Mouse (Mus musculus) lung, postnatal 25 days (tissue): Measurements from ENCODE around the gene Epha3.

Experiments
- DNase-seq: peaks from one replicate; pipeline ENCODE4 v3.0.0; 2022; ENCODE audit warnings: low spot score

Gene Epha3

GRCm38 (mm10) chr16:63653393-63653918, 210.5 kb downstream of the Epha3 start:
- no peak for DNase-seq

- DNase-seq: no peak
These were observed 213.2 kb downstream of the Epha3 start for GRCm38 (mm10) chr16:63650760-63651159.

GRCm38 (mm10) chr16:63646577-63646976, 217.4 kb downstream of the Epha3 start:
- no peak for DNase-seq

- no peak for DNase-seq
These were observed 221.3 kb downstream of the Epha3 start for GRCm38 (mm10) chr16:63642641-63643040.

DNA sequence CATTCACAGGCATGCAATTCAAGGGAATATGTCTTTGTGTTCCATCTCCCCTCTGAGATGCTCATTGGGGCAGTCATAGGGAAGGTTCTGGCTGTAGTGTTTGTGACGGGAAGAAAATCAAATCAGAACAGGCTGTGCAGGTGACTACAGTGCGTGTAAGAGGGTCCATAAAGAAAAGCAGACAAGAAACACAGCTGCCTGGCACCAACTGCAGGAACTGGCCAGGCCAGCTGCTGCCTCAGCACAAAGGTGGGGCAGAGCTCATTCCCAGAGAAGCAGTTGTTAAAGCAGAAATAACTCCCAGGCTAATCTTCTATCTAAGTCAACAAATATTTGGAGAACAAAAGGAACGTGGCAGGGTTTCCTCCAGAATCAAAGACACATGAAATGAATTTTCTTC, 222.4 kb downstream of the Epha3 start:
- DNase-seq: no peak

DNA sequence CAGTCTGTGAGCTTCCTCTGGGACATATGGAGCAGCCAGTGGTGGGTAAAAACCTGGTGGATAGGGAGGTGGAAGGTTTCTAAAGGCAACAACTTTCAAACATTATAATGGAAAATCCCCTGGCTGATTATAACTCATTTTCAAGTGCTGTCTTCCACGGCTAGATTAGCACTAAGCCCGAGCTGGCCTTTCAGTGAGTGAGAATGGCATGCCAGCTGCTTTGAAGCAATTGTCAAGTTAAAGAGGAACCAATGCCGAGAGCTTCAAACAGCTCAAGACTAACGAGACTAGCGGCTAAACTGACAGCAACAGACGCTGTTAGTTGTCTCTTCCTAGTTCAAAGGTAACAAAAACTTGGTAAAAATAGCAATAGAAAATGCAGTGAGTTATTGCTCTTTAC, 225.3 kb downstream of the Epha3 start:
- DNase-seq: no peak

DNA sequence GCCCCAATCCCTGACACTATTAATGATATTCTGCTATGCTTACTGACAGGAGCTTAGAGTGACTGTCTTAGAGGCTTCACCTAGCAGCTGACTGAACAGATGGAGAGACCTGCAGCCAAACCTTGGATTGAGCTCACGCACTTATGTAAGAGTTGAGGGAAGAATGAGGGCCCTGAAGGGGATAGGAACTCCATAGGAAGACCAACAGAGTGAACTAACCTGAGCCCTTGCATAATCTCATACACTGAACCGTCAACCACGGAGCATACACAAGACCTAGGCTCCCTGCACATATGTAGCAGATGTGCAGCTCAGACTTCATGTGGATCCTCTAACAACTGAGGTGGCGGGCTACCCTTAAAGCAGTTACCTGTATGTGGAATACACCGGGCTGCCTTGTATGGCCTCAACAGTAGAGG, 230.2 kb downstream of the Epha3 start:
- DNase-seq: no peak

- no peak for DNase-seq
These were observed 238.7 kb downstream of the Epha3 start for GRCm38 (mm10) chr16:63625229-63625628.

- peak; percentile 3 for DNase-seq
These were observed 242.1 kb downstream of the Epha3 start for GRCm38 (mm10) chr16:63621845-63622244.

DNA sequence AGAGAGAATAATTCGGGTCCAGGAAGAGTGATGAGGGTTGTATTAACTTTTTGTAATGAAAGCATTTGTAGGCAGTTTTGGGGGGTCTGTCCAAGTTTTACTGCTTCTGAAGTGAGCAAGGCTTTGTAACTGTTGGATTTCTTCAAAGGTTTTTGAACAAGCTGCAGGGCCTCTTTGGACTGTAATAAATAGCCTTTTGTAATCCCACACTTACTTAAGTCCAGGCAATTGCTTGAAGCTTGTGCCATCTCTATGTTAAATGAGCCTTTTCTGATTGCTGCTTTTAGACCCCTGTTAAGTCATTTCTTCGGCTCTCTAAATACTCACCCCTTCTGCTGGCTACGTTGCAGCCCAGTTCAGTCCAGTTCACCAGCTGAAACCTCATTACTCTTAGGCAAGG, 248.6 kb downstream of the Epha3 start:
- DNase-seq: no peak

GRCm38 (mm10) chr16:63613006-63613405, 251.0 kb downstream of the Epha3 start:
- DNase-seq: no peak

GRCm38 (mm10) chr16:63600229-63600628, 263.7 kb downstream of the Epha3 start:
- DNase-seq: no peak

DNA sequence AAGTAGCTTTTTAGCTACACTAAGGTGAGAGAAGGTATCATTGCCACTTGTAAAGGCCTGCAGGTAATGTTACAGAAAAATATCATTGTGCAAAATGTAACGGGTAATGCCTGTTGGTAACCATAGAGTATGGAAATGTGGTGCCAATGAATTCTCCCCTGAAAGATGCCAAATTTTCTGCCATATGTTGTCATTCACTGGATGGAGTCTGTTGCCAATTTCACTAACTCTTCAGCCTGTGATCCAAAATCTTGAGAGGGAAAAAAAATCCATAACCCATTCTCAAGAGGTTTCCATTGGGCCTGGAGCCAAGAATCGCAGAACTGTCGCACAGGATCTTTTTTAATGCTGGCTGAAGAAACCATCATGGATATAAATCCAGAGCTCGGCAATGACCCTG, 269.3 kb downstream of the Epha3 start:
- DNase-seq: no peak

DNA sequence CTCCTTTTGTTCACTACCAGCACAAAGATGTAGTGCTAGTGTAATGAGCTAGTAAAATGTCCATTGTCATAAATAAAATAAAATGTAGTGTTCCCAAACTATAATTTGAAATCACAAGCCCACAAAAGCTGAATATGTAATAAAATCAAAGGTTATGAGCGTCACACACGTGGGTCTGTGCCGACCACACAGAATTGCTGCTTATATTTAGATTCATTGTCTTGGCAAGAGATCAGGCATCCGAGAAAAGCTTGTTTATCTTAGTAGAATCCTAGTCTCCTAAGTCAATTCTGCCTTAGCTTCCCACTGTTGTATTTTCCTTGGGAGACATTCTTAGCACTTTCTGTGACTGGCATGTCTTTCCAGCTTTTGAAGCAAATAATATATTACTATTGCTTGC, 294.2 kb downstream of the Epha3 start:
- no peak for DNase-seq

GRCm38 (mm10) chr16:63566106-63566836, 297.7 kb downstream of the Epha3 start:
- peak; percentile 2 for DNase-seq

DNA sequence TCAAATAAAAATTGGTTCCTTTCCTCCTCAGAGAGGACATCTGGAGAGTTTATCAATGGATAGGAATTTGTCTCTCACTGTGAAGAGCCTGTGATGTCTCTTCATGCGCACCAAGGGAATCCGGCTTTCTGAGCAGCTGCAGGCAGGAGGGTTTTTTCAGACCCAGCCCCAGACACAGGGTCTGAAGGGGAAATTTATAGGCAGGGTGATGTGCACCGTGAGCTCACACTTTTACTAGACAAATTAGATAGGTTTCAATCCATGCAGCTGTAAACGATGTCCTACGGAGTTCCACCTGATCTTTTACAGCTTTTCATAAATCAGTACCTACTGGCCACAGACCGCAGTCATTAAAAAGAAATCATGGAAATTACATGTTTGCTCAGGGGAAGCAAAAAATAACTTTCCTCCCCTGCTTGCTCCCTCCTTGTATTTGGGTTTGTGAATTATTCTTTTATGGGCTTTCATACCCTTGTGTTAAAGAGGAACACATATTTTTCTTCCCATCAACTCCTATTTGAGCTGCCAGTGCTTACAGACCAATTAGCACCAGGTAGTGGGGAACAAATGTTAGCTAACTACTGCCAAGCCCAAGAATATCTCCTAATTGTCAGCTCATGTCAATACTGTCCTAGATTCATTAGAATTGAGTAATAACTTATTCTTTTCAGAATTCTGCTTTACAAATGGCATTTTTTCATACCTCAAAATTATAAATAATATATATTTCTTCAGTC, 307.4 kb downstream of the Epha3 start:
- no peak for DNase-seq

GRCm38 (mm10) chr16:63552531-63552930, 311.4 kb downstream of the Epha3 start:
- no peak for DNase-seq

GRCm38 (mm10) chr16:63539489-63539888, 324.5 kb downstream of the Epha3 start:
- DNase-seq: no peak

DNA sequence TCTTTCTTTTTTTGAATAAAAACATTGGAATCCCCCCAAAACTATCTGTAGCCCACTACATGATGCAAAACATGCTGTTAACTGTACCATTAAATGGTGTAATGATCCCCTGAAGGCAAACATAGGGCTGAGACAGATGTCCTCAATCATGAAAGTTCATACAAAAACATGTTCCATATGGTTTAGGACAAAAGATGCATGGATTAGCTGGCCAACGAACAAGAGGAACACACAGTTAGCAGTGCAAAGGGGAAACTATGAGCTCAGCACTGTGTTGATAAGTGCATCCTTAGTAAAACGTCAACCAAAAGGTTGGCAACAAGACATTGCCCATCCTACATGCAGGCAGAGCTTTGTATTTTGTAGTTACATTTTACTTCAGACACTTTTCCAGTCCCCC, 335.2 kb downstream of the Epha3 start:
- no peak for DNase-seq

DNA sequence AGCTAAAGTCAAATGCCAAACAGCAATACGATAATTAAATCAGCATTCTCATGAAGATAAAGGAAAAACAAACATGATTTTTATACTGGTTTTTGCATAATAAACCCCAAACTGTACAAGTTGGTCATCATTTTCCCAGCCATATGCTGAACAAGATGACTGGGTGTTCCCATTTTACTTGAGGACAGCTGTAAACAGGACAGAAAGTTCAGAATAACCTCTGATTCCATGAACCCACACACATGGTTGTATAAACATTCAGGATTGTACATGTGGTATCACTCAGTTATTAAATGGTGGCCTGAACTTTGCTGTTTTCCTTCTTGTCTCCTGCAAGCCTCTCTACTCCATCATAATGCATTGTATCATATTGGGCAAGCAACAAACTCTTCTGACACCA, 346.3 kb downstream of the Epha3 start:
- DNase-seq: no peak

DNA sequence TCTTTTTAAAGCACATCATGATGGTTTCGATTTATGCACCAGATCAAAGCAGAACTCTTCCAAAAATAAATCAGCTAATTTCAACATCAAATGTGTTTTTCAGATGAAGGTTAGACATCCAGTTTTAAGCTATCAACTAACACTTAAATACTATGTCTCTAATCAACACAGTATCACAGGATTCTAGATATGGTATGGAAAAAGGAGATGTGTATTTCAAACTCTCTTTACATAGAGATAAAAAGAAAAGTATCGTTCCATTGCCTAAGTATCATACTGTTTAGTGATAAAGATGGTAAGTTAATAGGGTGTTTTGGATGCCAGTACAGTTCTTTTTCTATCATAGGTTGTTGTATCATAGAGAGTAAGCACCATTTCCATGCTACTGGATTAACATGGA, 353.9 kb downstream of the Epha3 start:
- DNase-seq: no peak

- DNase-seq: no peak
These were observed 357.5 kb downstream of the Epha3 start for GRCm38 (mm10) chr16:63506437-63506836.

DNA sequence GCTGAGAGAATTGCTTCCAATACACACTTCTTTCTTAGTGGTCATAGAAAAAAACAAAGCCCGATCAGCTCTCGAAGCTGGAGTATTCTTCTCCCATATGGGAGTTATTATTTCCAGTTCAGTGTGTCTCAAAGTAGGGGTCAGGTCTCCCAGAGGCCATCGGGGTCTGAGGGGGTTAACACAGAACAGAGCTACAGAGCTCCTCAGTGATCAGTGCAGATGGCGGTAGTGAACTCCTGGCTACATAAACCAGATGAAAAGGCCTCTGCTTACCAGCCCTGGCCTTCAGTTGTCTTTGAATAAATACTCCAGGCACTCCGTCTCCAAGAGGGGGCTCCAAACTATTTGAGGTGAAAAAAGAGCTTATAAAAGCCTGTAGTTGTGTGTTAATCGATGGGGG, 362.5 kb downstream of the Epha3 start:
- DNase-seq: no peak
